Mouse (Mus musculus) liver, embryonic 16.5 days (tissue): ENCODE data around the gene Rnf213. TPM values are rescaled to one million over a fixed set of nuclear protein-coding genes. Genes with fewer than 3 reads are reported as not detected.

Experiments
- ATAC-seq: fragments of 200-750 bp; cut with Nextera tagmentation; 2 replicates; pipeline ENCODE4 v1.8.0; 2017; ENCODE audit warnings: low read depth, mild to moderate bottlenecking, moderate number of reproducible peaks, moderate library complexity
- H3K27ac ChIP-seq: fragments of 300-500 bp; sonication (generic); 2 replicates; pipeline ENCODE4 v1.5.1; 2014; ENCODE audit warnings: mild to moderate bottlenecking, low read length
- H3K27me3 ChIP-seq: fragments of 300-500 bp; sonication (generic); 2 replicates; pipeline ENCODE4 v1.6.1; 2014; ENCODE audit warnings: low read depth, low read length, mixed read lengths; ENCODE audit not compliant: control insufficient read depth, insufficient read depth
- H3K36me3 ChIP-seq: fragments of 300-500 bp; sonication (generic); 2 replicates; pipeline ENCODE4 v1.6.1; 2014; ENCODE audit warnings: mild to moderate bottlenecking; ENCODE audit not compliant: control insufficient read depth, insufficient read depth
- H3K4me1 ChIP-seq: fragments of 300-500 bp; sonication (generic); 2 replicates; pipeline ENCODE4 v1.6.1; 2014; ENCODE audit warnings: low read depth, low read length, mixed read lengths; ENCODE audit not compliant: control insufficient read depth
- H3K4me2 ChIP-seq: fragments of 300-500 bp; sonication (generic); 2 replicates; pipeline ENCODE4 v1.6.1; 2014; ENCODE audit warnings: low read depth, low read length, mixed read lengths
- H3K4me3 ChIP-seq: fragments of 300-500 bp; sonication (generic); 2 replicates; pipeline ENCODE4 v1.5.1; 2014; ENCODE audit warnings: low read depth, mild to moderate bottlenecking, low read length
- H3K9ac ChIP-seq: fragments of 300-500 bp; sonication (generic); 2 replicates; pipeline ENCODE4 v1.6.1; 2014; ENCODE audit warnings: low read depth, low read length
- H3K9me3 ChIP-seq: fragments of 300-500 bp; sonication (generic); replicated peaks from 2 replicates; pipeline ENCODE4 v1.6.1; 2016; ENCODE audit warnings: low read length; ENCODE audit not compliant: control insufficient read depth
- WGBS: fragments of 180-500 bp; shearing (Covaris S2); extraction: QIAGEN DNeasy Blood & Tissue Kit; methylation state at CpG from one replicate; pipeline ENCODE4 v1.1.7; 2014; ENCODE audit not compliant: insufficient replicate concordance; 5-methylcytosine and 5-hydroxymethylcytosine counted together
- polyA plus RNA-seq: library from polyadenylated mRNA; unstranded; fragments of >200 nt; fragmentation: Nextera tagmentation; extraction: Ambion mirVana; gene quantifications from 2 replicates; pipeline ENCODE4 v1.2.1, GENCODE M21; 2015

Gene Rnf213
- polyA plus RNA-seq, 1 experiment from 2014 or later = 3.3 TPM

- Histone ChIP-seq H3K4me3 (no peak overlapping the region), H3K9me3 (no peaks in the 10 kb centered on the region), H3K4me1 (peaks cover 13% of the 10 kb centered on the region), H3K9ac (no peak overlapping the region), H3K4me2 (no peak overlapping the region), H3K36me3 (no peaks in the 10 kb centered on the region), H3K27me3 (no peaks in the 10 kb centered on the region), H3K27ac (no peak overlapping the region)
- ATAC-seq = no peak
- WGBS = 76% methylated on average over 10 of the region's 10 CpGs
Measured at GRCm38 (mm10) chr11:119359089-119359488, 33.8 kb upstream of the Rnf213 start.

- H3K27ac ChIP-seq = no peak overlapping the region
- 31% methylated on average over 11 of the region's 11 CpGs for WGBS
- no peak overlapping the region for H3K4me2 ChIP-seq
- no peak for ATAC-seq
- no peak overlapping the region for H3K4me3 ChIP-seq
- no peaks in the 10 kb centered on the region for H3K4me1 ChIP-seq
- H3K9ac ChIP-seq = no peak overlapping the region
- H3K36me3 ChIP-seq = no peaks in the 10 kb centered on the region
- H3K9me3 ChIP-seq = no peaks in the 10 kb centered on the region
- no peaks in the 10 kb centered on the region for H3K27me3 ChIP-seq
Measured at GRCm38 (mm10) chr11:119362769-119363533, 29.9 kb upstream of the Rnf213 start.

DNA sequence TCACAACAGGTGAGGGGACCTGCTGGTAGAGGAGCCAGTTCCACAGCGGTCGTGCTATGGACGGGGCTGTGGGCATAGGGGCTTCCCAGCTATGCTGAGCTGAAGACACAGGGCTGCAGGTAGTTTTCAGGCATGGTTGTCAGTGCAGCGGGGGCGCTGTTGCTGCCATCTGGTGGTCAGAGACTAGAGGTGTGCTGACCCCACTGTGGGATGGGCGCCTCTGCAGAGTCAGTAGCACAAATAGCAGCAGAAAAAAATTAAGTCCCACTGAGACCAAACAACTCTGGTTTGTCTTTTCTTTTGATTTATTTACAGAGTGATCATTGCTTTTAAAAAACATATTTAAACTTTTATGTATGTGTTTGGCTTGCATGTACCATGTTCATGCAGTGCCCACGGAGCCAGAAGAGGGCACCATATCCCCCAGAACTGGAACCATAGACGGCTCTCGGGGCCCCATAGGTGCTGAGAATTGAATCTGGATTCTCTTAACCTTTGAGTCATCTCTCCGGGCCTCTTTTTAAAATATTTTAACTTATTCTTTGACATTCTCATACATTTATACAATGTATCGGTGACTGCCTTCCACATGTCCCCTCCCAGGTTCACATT lies 29.3 kb upstream of the Rnf213 start:
- no peak overlapping the region for H3K4me2 ChIP-seq

DNA sequence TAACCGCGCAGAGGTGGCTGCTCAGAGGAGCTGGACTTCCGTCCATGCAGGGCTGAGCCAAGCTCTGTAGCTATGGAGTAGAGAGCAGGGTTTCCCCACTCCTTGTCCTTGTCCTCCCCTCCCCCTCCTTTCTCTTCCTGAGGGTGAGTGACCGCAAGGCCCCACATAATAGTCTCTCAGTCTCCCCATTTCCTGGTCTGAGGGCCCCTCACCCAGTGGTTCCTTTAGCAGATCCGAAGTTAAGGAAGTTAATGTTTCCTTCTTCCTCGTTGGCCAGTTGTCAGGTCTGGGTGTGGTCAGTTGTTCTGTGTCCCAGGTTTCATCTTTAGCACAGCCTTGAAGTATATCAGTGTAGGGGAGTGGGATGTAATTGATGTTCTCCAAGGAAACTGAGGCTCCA lies 17.5 kb upstream of the Rnf213 start:
- Histone ChIP-seq H3K27me3 (no peaks in the 10 kb centered on the region), H3K4me3 (no peak overlapping the region), H3K4me1 (no peaks in the 10 kb centered on the region; the same call in 1 of the 2 replicates), H3K9ac (no peak overlapping the region), H3K4me2 (no peak overlapping the region), H3K36me3 (no peaks in the 10 kb centered on the region), H3K9me3 (no peaks in the 10 kb centered on the region), H3K27ac (peak overlapping the region; percentile 37; the same call in 1 of the 2 replicates)
- WGBS = 30% methylated on average over 6 of the region's 6 CpGs
- ATAC-seq = no peak

More for the DNA sequence above, 29.3 kb upstream of the Rnf213 start:
- Histone ChIP-seq H3K9me3 (no peaks in the 10 kb centered on the region), H3K36me3 (no peaks in the 10 kb centered on the region), H3K27me3 (no peaks in the 10 kb centered on the region), H3K4me1 (no peaks in the 10 kb centered on the region), H3K4me3 (no peak overlapping the region), H3K27ac (no peak overlapping the region), H3K9ac (no peak overlapping the region)
- WGBS = 23% methylated on average over 11 of the region's 11 CpGs
- 0 out of 2 replicates have a peak, but pooled peaks have one; percentile 45 for ATAC-seq

GRCm38 (mm10) chr11:119377326-119377725 lies 15.6 kb upstream of the Rnf213 start:
- Histone ChIP-seq H3K27ac (peak overlapping the region; percentile 34; the same call in 1 of the 2 replicates), H3K4me2 (no peak overlapping the region), H3K9ac (no peak overlapping the region), H3K36me3 (no peaks in the 10 kb centered on the region), H3K9me3 (no peaks in the 10 kb centered on the region), H3K4me1 (no peaks in the 10 kb centered on the region; the same call in 1 of the 2 replicates), H3K27me3 (no peaks in the 10 kb centered on the region), H3K4me3 (no peak overlapping the region)
- 60% methylated on average over 11 of the region's 11 CpGs for WGBS
- peak; percentile 7; the same call in 1 of the 2 replicates for ATAC-seq

DNA sequence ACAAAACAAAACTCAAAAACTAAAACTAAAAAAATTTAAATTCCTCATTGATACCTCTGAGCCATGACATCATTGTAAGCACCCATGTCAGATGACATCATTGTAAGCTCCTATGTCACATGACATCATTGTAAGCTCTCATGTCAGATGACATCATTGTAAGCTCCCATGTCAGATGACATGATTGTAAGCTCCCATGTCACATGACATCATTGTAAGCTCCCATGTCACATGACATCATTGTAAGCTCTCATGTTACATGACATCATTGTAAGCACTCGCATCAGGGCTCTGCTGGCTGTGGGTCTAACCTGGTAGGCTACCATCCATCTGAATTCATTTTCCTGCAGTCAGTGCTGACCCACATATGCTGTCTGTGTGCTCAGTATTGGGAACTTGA lies 14.3 kb upstream of the Rnf213 start:
- no peak for ATAC-seq
- H3K9ac ChIP-seq = no peak overlapping the region
- no peaks in the 10 kb centered on the region for H3K27me3 ChIP-seq
- WGBS = 72% methylated on average over 1 of the region's 1 CpGs
- no peak overlapping the region for H3K27ac ChIP-seq
- H3K4me3 ChIP-seq = no peak overlapping the region
- no peaks in the 10 kb centered on the region for H3K9me3 ChIP-seq
- no peak overlapping the region for H3K4me2 ChIP-seq
- H3K4me1 ChIP-seq = no peaks in the 10 kb centered on the region; the same call in 1 of the 2 replicates
- H3K36me3 ChIP-seq = no peaks in the 10 kb centered on the region

- ATAC-seq = no peak
- no peak overlapping the region for H3K9ac ChIP-seq
- H3K36me3 ChIP-seq = no peaks in the 10 kb centered on the region
- no peak overlapping the region for H3K27ac ChIP-seq
- 59% methylated on average over 9 of the region's 9 CpGs for WGBS
- H3K27me3 ChIP-seq = no peaks in the 10 kb centered on the region
- H3K4me2 ChIP-seq = no peak overlapping the region
- H3K9me3 ChIP-seq = no peaks in the 10 kb centered on the region
- no peaks in the 10 kb centered on the region for H3K4me1 ChIP-seq
- no peak overlapping the region for H3K4me3 ChIP-seq
Measured at GRCm38 (mm10) chr11:119381631-119382337, 11.1 kb upstream of the Rnf213 start.

GRCm38 (mm10) chr11:119382338-119382850 lies 10.5 kb upstream of the Rnf213 start:
- Histone ChIP-seq H3K36me3 (no peaks in the 10 kb centered on the region), H3K4me2 (no peak overlapping the region), H3K9me3 (no peaks in the 10 kb centered on the region), H3K4me3 (no peak overlapping the region), H3K27ac (no peak overlapping the region), H3K9ac (no peak overlapping the region), H3K4me1 (no peaks in the 10 kb centered on the region), H3K27me3 (no peaks in the 10 kb centered on the region)
- no peak for ATAC-seq
- WGBS = 32% methylated on average over 6 of the region's 6 CpGs
